Mouse (Mus musculus) urinary bladder, postnatal 14 days (tissue): Measurements from ENCODE around the gene Rhoj.
"Not testable (repeated sequence)": the region's sequence is repeated elsewhere in the genome, so short reads cannot be mapped to it uniquely, and the experiment has no call there.

Experiments
- DNase-seq: peaks from one replicate; pipeline ENCODE4 v3.0.0; 2021; ENCODE audit warnings: low spot score

The Rhoj gene

DNA sequence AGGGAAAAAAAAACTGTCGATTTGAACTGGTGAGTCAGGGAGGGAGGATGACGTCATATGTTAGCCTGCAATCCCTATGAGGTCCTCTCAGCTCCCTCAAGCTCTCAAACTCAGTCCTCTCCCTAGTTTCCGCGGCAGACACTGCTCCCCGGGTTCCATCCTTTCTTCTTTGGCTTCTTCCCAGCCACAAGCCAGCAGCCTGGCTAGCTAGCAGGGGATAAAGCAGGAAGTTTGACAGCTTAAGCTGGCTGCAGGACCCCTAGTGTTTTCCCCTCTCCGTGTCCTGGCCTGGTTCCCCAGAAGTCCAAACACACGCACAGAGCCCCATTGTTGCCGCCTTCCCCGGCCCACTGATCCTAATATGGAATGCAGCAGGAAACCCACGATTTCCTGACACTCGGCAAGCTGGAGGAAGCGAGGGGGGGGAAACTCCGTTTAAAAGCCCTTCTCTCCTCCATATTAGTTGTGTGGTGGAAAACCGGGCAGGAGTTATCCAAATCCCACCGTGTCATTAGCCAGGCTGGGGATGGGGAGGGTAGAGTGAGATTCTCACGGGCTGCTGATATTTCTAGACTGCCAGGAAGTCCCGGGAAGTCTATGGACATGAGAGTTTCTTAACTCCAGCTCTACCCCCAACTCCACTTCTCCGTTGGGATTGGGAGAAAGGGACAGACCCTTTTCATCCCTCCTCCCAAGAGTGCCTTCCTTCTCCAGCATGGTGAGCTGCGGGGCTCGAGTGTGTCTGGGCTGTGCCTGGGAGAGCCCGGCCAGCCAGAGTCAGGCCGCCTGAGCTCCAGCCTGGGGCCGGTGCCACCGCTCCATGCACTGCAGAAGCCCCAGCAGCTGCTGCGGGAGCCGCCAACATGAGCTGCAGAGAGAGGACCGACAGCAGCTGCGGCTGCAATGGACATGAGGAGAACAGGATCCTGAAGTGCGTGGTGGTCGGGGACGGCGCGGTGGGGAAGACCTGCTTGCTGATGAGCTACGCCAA, at the start of gene Rhoj:
Rhoj (plus strand) TSS at position 362 of the 991 bp plus-strand sequence.
- DNase-seq: peak; percentile 72

DNA sequence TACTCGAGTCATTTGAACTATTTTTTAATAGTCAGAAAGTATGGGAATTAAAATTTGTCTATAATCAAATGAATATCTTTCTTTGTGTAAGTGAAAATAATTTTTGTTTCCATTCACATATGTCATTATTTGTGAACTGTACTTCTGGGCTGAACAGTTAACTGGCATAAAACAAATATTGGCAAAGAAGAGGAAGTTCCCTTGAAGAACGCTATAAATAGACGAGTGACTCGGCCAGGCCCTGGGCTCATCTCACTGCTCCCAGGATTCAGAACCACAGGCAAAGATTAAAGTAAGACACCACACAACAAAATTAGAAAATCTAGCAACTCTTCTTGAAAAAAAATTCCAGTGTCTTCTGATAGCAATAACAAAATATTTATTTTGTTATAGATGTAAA, 36.4 kb upstream of the Rhoj start:
- no peak for DNase-seq

DNA sequence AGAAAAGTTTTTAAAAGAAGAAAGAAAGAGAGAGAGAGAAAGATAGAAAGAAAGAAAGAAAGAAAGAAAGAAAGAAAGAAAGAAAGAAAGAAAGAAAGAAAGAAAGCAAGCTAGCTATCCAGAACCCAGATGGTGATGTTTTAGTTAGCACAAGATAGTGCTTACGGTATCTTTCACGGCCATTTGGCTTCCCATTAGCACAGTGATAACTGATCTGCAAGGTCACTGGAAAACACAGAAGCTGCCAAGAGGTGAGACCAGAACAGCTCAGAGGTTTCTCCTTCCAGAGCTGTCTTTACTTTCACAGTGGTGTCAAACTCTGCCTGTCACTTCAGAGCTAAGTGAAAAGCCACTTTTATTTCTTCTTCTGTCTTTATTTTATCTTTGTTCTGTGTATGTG, 32.4 kb upstream of the Rhoj start:
- DNase-seq: no peak

DNA sequence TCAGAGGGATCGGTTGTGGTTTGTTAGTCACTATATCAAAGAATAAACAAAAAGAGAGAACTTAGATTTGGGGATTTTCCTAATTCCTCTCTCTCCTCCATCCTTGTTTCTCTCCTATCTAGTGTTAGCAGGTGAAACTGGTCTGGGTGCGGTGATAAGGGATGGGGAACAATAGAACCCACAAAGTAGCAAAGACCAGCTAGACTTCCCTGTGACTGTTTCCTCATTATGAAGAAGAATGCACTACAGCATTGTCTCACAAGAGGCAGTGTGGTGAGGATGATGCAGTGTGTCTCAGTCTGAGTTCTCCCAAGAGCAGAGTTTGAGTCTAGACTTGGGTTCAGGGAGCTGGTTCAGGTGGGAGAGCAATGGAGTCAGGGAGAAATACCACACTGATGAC, 30.7 kb upstream of the Rhoj start:
- DNase-seq: no peak

DNA sequence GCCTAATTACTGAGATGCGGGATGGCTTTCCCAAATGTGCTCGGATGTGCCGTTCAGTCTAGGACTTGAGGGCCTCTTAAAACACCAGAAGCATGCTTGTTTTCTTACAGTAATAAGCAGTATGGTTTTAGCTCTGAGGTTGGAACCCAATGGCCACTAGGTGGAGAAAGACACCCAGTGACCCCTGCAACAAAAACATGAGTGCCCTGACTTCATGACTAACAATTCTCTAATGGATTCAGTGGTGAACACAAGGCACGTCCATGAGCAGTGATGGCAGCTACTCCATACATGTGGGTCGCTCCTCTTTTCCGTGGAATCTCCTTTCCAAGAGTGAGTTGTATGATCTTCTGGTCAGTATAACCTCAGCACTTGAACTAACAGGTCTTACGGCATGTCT, 27.6 kb upstream of the Rhoj start:
- DNase-seq: peak; percentile 10

DNA sequence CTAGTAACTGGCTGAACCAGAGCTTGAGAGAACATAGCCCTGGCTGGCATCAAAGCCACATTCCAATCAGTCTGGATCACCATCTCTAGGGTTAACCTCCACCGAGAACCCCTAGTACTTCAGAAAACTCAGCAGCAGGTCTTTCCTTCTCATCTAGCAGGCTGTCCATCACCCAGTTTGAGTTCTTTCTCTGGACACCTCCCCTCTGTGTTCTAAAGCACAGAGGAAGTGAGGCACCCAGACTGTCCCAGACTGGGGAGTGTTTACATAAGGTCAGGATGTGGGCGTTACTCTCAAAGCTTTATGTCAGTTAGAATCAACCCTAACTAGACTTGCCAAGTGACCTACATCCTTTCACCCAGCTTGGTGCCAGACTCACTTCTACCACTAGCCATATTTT, 24.9 kb upstream of the Rhoj start:
- no peak for DNase-seq

DNA sequence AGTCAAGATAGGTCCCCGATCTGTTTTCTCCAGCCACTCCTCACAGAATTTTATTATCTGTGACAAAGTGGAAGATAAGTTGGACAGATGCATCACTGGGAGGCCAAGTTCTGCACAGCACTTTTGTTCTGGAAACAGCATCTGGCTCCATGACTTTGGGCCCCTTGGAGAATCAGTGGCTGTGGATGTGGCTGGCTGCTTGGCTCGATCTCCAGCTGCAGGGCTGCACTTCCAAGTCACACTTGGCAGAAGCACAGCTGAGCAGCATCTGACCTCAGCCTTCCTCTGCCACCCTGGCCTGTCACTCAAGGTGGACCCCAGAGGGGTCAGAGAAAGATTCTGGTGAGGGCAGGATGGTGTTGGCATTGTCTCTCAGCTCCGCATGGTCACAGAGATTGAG, 22.0 kb upstream of the Rhoj start:
- DNase-seq: no peak

DNA sequence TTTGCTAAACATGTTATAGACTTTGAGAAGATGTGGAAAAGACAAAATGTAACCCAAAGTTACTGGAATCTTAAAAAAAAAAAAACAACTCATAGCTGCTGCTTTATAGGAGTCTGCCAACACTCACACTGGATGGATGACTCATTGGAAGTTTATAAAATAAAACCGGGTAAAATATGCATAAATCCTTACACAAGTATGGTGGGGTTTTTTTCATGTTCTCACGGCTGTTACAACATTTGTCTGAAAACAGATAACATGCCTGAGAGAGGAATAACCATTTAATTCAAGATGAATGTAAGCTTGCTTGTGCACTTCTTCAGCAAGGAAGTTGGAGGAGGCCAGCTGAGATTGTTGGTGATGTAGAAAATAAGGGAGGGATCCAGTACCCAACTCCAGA, 17.6 kb upstream of the Rhoj start:
- no peak for DNase-seq

DNA sequence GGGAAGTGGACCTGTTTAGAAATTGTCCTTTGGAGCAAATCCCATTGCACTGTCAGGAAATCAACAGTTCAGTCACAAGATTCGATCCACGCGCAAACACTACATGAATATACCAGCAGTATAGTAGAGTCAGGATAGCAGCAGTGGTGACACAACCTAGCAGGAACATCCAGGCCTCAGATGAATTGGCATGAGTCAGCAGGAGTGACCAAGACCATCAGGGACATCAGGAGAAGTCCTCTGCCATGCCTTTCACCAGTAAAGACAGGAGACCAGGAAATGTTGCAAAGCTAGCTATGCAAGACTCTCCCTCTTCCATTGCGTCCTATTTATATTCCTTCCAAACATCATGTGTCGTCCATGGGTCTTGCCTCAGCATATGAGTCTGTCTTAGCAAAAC, 16.6 kb upstream of the Rhoj start:
- no peak for DNase-seq

DNA sequence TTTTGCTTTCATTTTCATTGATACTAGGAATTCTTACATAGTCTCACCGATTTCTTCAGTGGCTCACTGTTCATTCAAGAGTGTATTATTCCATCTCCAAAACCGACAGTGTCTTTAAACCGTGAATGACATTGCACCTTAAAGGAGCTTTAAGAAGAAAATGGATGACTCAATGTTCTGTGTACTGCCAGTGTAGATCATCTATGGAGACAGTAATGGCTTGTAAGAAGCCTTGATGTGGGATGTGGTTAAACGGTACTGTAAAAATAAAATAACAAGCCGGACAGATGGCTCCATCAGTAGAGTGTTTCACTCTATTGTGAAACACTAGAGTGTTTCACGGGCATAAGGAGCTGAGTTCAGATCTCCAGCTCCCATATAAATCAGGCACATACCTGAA, 15.2 kb upstream of the Rhoj start:
- DNase-seq: no peak

DNA sequence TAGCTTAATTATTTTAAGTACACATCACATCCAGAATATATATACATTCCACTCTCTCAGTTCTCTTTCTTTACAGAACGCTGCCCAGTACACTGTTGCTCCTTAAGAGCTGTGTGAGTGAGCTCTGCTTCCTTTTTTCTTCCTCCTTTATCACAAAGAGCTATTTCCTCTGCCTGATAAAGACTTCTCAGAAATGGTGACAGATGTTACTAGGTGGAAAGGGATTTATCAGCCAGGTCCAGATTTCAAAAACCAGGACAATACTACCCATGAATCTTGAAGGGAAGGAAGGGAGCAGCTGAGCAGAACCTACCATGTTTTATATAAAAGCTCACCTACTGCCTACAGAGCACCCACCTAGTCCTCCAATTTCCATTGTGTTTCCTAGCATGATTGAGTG, 8.3 kb upstream of the Rhoj start:
- DNase-seq: no peak

DNA sequence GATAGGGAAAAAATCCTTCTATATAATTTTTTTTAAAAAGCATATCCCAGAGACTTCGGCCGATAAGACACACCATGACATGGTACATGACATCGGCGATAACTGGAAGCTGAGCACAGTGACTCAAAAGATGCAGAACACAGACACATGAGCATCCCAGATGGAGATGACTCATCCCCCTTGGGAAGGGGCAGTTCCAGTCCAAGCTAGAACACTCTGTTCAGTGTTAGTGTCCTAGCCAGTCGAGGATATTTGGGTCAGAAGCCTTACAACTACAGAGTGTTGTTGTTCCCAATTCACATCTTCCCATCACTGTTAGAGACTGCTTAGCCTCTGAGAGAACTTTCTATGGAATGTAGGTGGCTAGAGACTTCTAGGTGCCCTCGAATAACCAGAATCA, 4.0 kb upstream of the Rhoj start:
- peak; percentile 53 for DNase-seq

DNA sequence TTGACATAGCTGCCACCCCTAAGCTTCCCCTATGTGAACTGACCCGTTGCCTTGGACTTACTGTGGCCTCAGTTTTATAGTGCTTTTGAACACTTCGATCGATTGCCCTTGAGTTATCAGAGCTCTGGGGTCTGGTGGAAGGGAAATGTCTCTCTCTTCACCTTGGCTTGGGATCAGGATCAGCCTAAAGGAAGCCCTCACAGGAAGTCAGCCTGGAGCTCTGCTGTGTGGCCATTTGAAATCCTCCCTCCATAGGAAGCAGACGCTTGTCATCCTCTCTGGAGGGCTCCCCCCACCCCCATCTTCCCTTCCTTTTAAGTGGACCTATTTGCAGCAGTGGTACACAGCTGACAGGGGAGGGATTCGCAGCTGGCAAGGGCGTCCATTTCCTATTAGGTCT, 1.6 kb downstream of the Rhoj start:
- peak; percentile 12 for DNase-seq

DNA sequence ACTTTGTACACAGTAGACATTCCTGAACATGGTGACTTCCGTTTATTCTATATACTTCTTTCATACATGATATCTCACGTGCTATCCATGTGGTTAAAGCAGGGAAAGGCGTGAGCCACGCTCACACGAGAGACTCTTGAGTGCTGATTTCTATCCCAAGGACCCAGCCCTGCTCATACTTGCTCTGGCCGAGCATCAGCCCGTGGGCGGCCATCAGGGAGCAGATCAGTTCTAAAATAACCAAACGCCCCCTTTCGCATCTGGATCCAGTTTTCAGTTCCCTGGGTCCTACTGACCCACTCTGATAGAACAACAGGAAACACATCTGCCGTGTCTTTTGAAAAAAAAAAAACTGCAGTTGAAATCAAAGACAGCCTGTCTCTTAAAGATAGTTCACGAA, 2.6 kb downstream of the Rhoj start:
- peak; percentile 24 for DNase-seq

DNA sequence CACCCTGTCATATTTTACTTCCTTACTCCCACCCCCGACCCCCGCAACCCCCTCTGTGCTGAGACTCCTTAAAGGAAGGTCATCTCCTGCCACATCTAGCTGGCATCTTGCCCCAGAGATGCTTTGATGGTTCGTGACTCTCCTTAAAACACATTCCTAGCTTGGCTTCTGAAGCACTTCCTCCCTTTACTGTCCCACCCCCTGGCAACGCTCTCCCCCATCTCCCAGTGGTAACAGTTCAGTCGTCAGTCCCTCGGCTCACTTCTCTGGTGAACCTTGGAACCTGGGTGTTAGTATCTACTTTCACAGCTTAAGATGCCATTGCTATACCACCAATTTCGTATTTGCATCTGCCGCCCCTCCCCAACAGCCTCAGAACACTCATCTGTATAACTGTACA, 3.8 kb downstream of the Rhoj start:
- DNase-seq: no peak

DNA sequence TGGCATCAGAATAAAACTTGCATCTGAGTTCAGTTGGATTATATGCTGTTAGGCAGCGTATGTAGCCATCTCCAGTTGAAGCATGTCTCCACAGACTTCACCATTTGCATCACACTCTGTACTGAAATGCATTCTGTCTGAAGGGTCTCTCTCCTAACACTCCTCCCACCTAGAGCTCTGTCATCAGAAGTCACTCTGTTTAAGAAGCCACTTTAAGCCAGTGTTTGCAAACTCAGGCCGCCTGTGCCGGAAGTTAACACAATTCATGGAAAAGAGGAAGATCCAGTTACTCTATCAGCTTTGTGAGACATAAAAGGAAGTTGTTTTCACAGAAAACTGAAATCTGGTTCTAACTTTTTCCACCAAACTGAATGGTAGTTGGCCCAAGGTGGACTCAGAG, 5.9 kb downstream of the Rhoj start:
- DNase-seq: no peak

DNA sequence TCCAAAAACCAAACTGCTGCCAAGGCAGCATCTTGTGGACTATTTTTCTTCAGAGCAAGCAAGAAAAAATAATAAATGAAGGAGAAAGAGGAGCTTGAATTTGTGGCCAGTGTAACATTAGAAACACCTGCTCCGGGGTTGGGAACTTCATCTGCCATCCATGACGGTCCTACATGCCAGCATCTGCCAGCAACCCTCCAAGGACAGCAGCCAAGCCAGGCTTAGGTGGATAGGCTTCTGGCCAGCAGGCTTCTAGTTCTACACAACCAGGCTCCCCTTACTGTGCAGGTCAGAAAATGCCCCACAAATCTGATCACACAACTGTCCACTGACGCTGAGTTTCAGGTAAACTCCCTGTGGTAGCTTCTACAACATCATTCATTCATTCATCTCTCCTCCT, 7.7 kb downstream of the Rhoj start:
- DNase-seq: no peak

DNA sequence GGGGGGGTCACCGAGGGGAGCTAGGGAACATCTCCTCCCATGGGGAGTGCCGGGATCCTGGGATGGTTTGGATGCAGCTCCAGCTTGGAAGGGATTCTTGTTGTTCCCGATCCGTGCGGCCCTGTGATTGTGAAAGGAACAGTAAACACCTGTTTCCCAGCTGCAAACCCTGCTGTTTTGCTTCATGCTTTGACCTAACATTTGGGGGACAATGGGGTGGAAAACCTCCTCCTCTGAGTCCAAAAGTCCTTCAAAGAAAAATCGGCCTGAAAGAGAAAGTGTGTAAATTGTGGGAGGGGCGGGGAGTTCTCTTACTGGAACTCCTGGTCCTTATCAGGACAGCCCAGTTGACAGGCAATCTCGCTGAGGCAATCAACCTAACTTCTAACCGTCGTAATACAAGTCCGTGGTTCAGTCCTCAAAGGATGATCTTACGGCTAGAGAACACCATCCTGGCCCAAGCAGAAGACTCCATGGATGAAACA, 12.4 kb downstream of the Rhoj start:
- peak; percentile 43 for DNase-seq

DNA sequence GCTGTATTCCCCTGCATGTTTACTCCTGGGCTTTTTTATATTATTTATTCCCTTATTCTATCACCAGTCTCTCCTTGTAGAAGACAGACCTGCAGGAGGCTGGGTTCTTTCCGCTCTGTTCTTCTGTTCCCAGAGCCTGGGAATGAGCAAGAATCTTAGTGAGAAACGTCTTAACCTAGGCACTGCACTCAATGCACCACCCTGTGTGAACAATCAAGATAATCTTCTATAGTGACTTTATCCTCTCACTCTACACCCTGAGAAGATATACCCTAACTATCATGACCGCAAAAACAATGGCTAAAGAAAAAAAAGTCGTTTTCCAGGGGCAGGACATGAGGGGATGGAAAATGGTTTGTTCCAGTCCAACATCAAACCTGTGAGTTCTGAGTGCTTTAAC, 13.1 kb downstream of the Rhoj start:
- DNase-seq: no peak

DNA sequence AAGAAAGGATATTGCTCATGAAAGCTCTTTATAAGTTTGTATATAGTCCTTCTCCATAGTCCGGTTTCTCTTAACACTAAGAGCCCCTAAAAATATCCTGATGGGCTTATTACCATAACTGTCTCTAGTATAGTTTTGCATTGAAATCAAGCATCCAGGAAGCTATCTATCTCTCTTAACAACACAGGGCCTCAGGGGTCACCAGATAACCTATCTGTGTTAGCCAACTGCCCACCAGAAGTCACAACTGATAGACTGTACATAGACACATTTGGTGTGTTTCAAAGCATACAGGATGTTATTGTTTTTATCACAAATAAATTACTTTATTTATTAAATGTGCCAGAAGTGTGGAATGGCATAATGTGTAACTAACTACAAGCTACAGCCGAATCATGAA, 21.1 kb downstream of the Rhoj start:
- DNase-seq: no peak

DNA sequence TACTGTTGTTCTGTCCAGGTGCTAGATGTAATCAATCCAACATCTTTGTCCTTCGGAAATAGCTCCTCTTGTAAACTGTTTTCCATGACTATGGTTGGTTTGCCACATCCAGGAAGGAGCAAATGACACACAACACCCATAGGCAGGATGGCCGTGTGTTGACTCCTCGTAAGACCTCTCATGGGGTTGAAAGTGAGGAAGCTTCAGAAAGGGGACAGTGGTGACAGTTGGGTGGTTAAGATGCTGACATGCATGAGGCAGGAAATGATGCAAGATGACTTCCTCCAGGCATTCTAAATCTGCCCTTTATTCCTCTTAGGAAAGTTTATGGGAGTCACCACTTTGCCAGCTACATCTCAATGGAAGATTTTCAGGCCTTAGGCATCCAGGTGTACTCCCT, 31.8 kb downstream of the Rhoj start:
- no peak for DNase-seq

DNA sequence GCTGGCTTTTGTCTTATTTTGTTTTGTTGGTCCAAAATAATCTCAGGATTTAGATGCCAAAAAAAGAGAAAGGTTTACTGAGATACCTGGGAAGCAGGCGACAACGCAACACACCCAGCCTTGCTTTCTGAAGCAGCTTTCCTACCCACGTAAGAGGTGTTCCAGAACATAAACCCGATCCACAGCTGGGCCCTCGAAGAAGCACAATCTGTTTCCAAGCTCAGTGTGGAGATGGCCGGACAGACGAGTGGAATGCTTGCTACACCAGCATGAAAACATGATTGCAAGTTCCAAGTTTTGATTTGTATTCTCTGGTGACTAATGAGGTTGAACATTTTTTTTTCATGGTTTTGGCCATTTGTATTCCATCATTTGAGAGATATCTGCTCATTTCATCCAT, 32.2 kb downstream of the Rhoj start:
- no peak for DNase-seq

DNA sequence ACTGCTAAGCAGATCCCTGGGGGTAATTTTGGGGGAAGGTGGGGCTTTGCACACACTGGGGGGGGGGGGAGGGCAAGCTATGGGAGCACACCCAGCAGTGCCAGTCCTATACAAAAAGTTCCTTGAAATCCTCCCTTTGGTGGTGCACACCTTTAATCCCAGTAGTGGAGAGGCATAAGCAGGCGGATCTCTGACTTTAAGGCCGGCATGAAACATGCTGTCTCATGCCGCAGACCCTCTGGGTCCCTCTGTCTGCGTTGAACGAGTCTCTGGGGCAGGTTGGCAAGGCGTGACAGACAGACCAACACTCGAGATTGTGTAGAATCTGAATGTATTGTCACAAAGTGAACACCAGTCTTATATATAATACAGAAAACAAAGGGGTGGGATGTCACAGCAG, 40.4 kb downstream of the Rhoj start:
- no peak for DNase-seq

DNA sequence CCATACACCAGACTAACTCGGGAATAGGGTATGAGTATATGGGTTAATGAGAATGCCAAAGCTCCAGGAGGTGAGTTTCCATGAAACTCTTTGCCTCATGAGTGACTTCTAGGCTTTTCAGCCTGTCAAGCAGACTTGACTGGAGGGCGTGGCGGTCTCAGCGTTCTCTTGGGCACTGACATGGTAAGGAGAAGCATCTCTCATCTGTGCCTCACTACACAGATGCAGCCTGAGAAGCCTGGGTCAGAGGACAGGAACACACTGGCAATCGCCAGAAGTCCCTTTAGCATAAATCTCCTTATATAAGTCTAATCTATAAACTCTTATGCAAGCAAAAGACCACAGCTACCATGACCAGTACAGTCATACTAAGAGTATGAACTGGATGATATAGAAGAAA, 41.4 kb downstream of the Rhoj start:
- not testable (repeated sequence) for DNase-seq
